In genomic region chr6:91440474-91441144, GRCm38 (mm10) we compare ENCODE assay signal across 7 mouse cellular contexts. TPM values are rescaled to one million over a fixed set of nuclear protein-coding genes. Genes with fewer than 3 reads are reported as not detected.
DNase-seq lines count a peak whose midpoint lies in the region; ATAC-seq lines count a peak whose summit lies in the region.

No protein-coding gene starts in this region.

- ATAC-seq in intestine, embryonic 15.5 days, result peak; percentile 99

- peak overlapping the region; percentile 62 for H3K9ac ChIP-seq in intestine, embryonic 15.5 days

- H3K4me2 ChIP-seq in intestine, embryonic 15.5 days (replicated peaks), result peak overlapping the region; percentile 93

- peaks cover 3% of the 10 kb centered on the region; the same call in 1 of the 2 replicates for H3K27me3 ChIP-seq in intestine, embryonic 15.5 days (replicated peaks)
- peaks cover 11% of the 10 kb centered on the region for H3K27me3 ChIP-seq in midbrain, embryonic 10.5 days (ENCODE audit: low read depth, poor library complexity, severe bottlenecking)

- WGBS in intestine, embryonic 15.5 days, result 2% methylated on average over 30 of the region's 30 CpGs
- WGBS in midbrain, embryonic 10.5 days, result 2% methylated on average over 30 of the region's 30 CpGs

- H3K4me1 ChIP-seq in intestine, embryonic 15.5 days (replicated peaks), result peaks cover 3% of the 10 kb centered on the region; the same call in 1 of the 2 replicates
- H3K4me1 ChIP-seq in midbrain, embryonic 10.5 days, result peaks cover 13% of the 10 kb centered on the region

- peak overlapping the region; percentile 57 for H3K4me3 ChIP-seq in intestine, embryonic 15.5 days (replicated peaks)
- H3K4me3 ChIP-seq in midbrain, embryonic 10.5 days, result peak overlapping the region; percentile 76

- intact Hi-C loops in gastrocnemius, postnatal 36 days (cut with DNase I), result no loop called here
- intact Hi-C loops in left cerebral cortex, postnatal 25 days (cut with DNase I), result loop anchor here (2.0 kb wide), 1 partner anchor 74 kb away; the partner anchor contains the start of genes Lsm3 and Xpc

- no peaks in the 10 kb centered on the region for H3K36me3 ChIP-seq in intestine, embryonic 15.5 days
- no peaks in the 10 kb centered on the region for H3K36me3 ChIP-seq in midbrain, embryonic 10.5 days

- DNase-seq in adrenal gland, adult 2 months, result peak; percentile 95
- DNase-seq in embryo, embryonic 11.5 days (ENCODE audit: low read depth, low spot score), result peak; percentile 91
- peak; percentile 88 to 95 for DNase-seq in gastrocnemius, postnatal 36 days
- DNase-seq in left cerebral cortex, postnatal 25 days (ENCODE audit: low spot score in 2 of 2), result peak; percentile 99
- peak; percentile 95 for DNase-seq in midbrain, embryonic 10.5 days (ENCODE audit: low spot score)
- DNase-seq in right cerebral cortex, postnatal 4 days, result peak; percentile 98

- H3K9me3 ChIP-seq in intestine, embryonic 15.5 days, result no peaks in the 10 kb centered on the region
- H3K9me3 ChIP-seq in midbrain, embryonic 10.5 days (replicated peaks), result no peaks in the 10 kb centered on the region

- peak overlapping the region; percentile 58 for H3K27ac ChIP-seq in intestine, embryonic 15.5 days
- H3K27ac ChIP-seq in midbrain, embryonic 10.5 days (replicated peaks), result peak overlapping the region; percentile 81

RNA-seq across cellular contexts. Expression of gene Wnt7a, which starts 29.4 kb away (rescaled TPM):
- total RNA-seq in adrenal gland, adult 2 months (2021), result not detected
- not detected in 2 replicates for polyA plus RNA-seq in adrenal gland, adult 2 months (2012; rRNA removed)
- not detected for total RNA-seq in gastrocnemius, postnatal 36 days (2021)
- 0.08 TPM in 1 of 2 replicates, not detected in the other for polyA plus RNA-seq in intestine, embryonic 15.5 days (2015; fragmentation: Nextera tagmentation; extraction: Ambion mirVana)
- total RNA-seq in left cerebral cortex, postnatal 25 days (2021), result 10 to 100 TPM; 11.6 to 16.3 TPM
- polyA plus RNA-seq in midbrain, embryonic 10.5 days (2016; fragmentation: Nextera tagmentation; extraction: Ambion mirVana), result 14.4 and 16.8 TPM in 2 replicates

RNA-seq across cellular contexts. Expression of gene Chchd4, which starts 32.7 kb away (rescaled TPM):
- 10 to 100 TPM; 16.1 to 17.8 TPM for total RNA-seq in adrenal gland, adult 2 months (2021)
- 4.2 and 5.1 TPM in 2 replicates for polyA plus RNA-seq in adrenal gland, adult 2 months (2012; rRNA removed)
- 1 to 10 TPM; 8.2 TPM for total RNA-seq in gastrocnemius, postnatal 36 days (2021)
- polyA plus RNA-seq in intestine, embryonic 15.5 days (2015; fragmentation: Nextera tagmentation; extraction: Ambion mirVana), result 38.0 and 39.7 TPM in 2 replicates
- 10 to 100 TPM; 19.5 to 20.9 TPM for total RNA-seq in left cerebral cortex, postnatal 25 days (2021)
- 30.7 and 34.3 TPM in 2 replicates for polyA plus RNA-seq in midbrain, embryonic 10.5 days (2016; fragmentation: Nextera tagmentation; extraction: Ambion mirVana)

RNA-seq across cellular contexts. Expression of gene Tmem43, which starts 32.9 kb away (rescaled TPM):
- 10 to 100 TPM; 40.0 to 54.5 TPM for total RNA-seq in adrenal gland, adult 2 months (2021)
- polyA plus RNA-seq in adrenal gland, adult 2 months (2012; rRNA removed), result 39.5 and 48.4 TPM in 2 replicates
- total RNA-seq in gastrocnemius, postnatal 36 days (2021), result 10 to 100 TPM; 25.2 to 31.1 TPM
- polyA plus RNA-seq in intestine, embryonic 15.5 days (2015; fragmentation: Nextera tagmentation; extraction: Ambion mirVana), result 36.4 and 40.5 TPM in 2 replicates
- total RNA-seq in left cerebral cortex, postnatal 25 days (2021), result 10 to 100 TPM; 20.5 to 28.0 TPM
- 72.0 and 74.8 TPM in 2 replicates for polyA plus RNA-seq in midbrain, embryonic 10.5 days (2016; fragmentation: Nextera tagmentation; extraction: Ambion mirVana)

Comparison
In these comparisons a context has a peak if more than half of its experiments do, and no peak if none do; other contexts are left out.
1. Peak in every context shown above with its lines: DNase-seq, ATAC-seq, H3K4me3 ChIP-seq and H3K27ac ChIP-seq.
2. RNA of gene Wnt7a, which starts 29.4 kb away (total RNA-seq): 11.6 to 16.3 TPM in left cerebral cortex, postnatal 25 days; not detected in gastrocnemius, postnatal 36 days and not detected in adrenal gland, adult 2 months; every median in the first group is over 4 times any median in the second.